Mouse (Mus musculus) spleen, adult 2 months (tissue): ENCODE measurements at regions not wholly inside any gene's neighbourhood (a gene's known extent, or its start where the extent isn't known, plus 50 kb on each side); places are given as distances from the start of the nearest gene placed in this dataset.

Source experiments
- DNase-seq, 2 experiments: peaks; one replicate each; pipeline versions ENCODE4 v3.0.0 to v3.0.0-alpha.2; 2012 to 2021; ENCODE audit warnings: low spot score in 2 of 2, low read depth in 1 of 2
- H3K27ac ChIP-seq: fragments of 200-500 bp; 2 replicates; pipeline ENCODE4 v1.5.1; 2012; ENCODE audit warnings: low read length, inconsistent platforms; ENCODE audit not compliant: insufficient read depth
- H3K27me3 ChIP-seq: fragments of 200-500 bp; 2 replicates; pipeline ENCODE4 v1.6.1; 2012; ENCODE audit warnings: mild to moderate bottlenecking, moderate library complexity, low read length, inconsistent platforms; ENCODE audit not compliant: control insufficient read depth, insufficient read depth
- H3K36me3 ChIP-seq: fragments of 200-500 bp; 2 replicates; pipeline ENCODE4 v1.6.1; 2012; ENCODE audit warnings: mild to moderate bottlenecking, low read length, inconsistent platforms; ENCODE audit not compliant: control insufficient read depth, insufficient read depth
- H3K4me1 ChIP-seq: fragments of 200-500 bp; 2 replicates; pipeline ENCODE4 v1.6.1; 2011; ENCODE audit warnings: inconsistent platforms; ENCODE audit not compliant: control insufficient read depth, insufficient read depth, insufficient read length
- H3K4me3 ChIP-seq: fragments of 200-500 bp; 2 replicates; pipeline ENCODE4 v1.5.1; 2011; ENCODE audit warnings: mild to moderate bottlenecking, inconsistent platforms; ENCODE audit not compliant: insufficient read depth, insufficient read length; ENCODE audit errors: extremely low read depth
- CTCF ChIP-seq: fragments of 200-500 bp; IDR thresholded peaks from 2 replicates; pipeline ENCODE4 v1.5.1; 2011; ENCODE audit warnings: mild to moderate bottlenecking, inconsistent platforms; ENCODE audit not compliant: insufficient read depth, insufficient read length, insufficient replicate concordance; ENCODE audit errors: extremely low read depth
- POLR2A ChIP-seq: fragments of 200-500 bp; IDR thresholded peaks from 2 replicates; pipeline ENCODE4 v1.6.1; 2011; ENCODE audit warnings: low read depth, low read length, inconsistent platforms
- WGBS: fragments of 180-500 bp; shearing (Covaris S2); methylation state at CpG from one replicate; pipeline ENCODE4 v1.1.7; 2018; 5-methylcytosine and 5-hydroxymethylcytosine counted together

DNA sequence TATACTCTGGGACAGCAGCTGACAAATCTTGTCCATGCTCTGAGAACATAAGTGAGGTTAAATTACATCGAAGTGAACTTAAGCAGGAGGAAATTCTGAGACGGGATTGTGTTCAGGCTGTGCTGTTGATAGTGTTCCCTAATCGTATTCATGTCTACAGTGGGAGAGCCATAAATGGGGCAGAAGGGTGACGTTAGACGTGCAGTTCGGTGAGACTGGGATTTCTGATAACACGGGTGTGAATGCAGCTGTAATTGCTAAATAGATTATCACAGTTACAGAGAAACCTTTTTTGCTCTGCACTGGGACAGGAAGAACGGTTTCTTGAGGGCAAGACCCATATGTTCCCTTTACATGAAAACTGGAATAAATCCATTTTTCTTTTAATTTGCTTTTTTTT is 88.9 kb downstream of the Gm13691 start:
- DNase-seq, result no peak
- 82% methylated on average over 8 of the region's 8 CpGs for WGBS
- TF ChIP-seq CTCF (no peak), POLR2A (no peak)
- Histone ChIP-seq H3K4me1 (no peaks in the 10 kb centered on the region), H3K36me3 (no peaks in the 10 kb centered on the region), H3K27me3 (no peaks in the 10 kb centered on the region), H3K27ac (no peak overlapping the region), H3K4me3 (no peak overlapping the region)

DNA sequence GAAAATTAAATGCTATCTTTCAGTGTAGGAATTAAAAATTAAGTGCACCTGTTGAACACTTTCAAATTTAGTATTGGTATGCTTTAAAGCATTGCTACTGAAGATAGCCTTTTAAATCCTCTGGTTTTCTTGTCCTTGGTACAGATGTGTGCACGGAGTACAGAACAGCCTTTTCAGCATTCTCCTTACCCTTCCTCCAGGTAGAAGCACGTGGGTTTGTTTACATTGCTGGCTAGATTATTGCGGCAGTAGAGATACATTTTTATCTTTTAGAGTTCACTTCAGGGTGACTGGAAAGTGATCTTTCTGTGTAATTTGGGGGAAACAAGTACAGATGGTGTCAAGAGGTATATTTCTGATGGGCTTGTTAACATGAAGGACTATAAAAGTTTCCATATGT is 89.9 kb downstream of the Gm13691 start:
- Histone ChIP-seq H3K4me3 (no peak overlapping the region), H3K27me3 (no peaks in the 10 kb centered on the region), H3K36me3 (no peaks in the 10 kb centered on the region), H3K4me1 (no peaks in the 10 kb centered on the region), H3K27ac (no peak overlapping the region)
- TF ChIP-seq CTCF, result no peak
- no peak for TF ChIP-seq POLR2A
- DNase-seq, result no peak
- WGBS, result 86% methylated on average over 3 of the region's 3 CpGs

DNA sequence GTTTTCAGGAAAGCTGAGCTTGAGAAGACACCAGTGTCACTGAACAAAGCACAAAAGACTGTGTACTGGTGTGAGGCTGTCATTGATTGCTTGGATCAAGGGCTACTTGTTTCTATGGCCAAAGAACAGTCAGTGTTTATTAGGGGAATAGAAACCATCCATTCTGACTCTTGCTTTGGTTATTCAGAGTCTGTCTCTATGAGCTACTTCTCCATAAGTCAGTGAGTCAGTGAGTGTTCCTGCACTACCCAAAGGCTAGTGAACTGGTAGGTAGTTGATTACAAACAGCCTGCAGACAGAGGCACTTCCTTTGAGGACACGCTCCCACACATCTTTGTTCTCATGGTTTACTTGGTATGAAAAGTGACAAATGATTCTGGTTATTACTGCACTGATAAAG is 104.4 kb downstream of the Gm13691 start:
- no peaks in the 10 kb centered on the region for H3K27me3 ChIP-seq
- DNase-seq, result no peak
- WGBS, result 85% methylated on average over 1 of the region's 1 CpGs
- H3K36me3 ChIP-seq, result no peaks in the 10 kb centered on the region
- no peak overlapping the region for H3K4me3 ChIP-seq
- no peaks in the 10 kb centered on the region for H3K4me1 ChIP-seq
- no peak overlapping the region for H3K27ac ChIP-seq
- TF ChIP-seq CTCF (no peak), POLR2A (no peak)

DNA sequence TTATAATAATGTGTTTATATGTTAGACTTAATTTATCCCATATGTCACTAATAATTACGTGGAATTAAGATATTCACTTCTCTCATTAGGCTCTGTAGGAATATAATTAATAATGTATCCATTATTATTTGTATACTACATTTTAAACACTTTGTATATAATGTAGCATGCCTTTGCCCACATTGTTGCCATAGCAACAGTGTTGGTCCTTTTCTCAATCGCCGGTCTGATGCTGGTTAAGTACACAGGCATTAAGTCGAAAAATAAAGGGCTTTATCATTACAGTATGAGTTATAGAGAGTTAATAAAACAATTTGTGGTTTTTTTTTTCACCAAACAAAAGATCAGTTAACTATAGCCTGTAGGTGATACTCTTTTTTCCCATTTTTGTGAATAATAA is 108.4 kb downstream of the Gm13691 start:
- Histone ChIP-seq H3K27me3 (no peaks in the 10 kb centered on the region), H3K4me3 (no peak overlapping the region), H3K4me1 (no peaks in the 10 kb centered on the region), H3K36me3 (no peaks in the 10 kb centered on the region), H3K27ac (no peak overlapping the region)
- DNase-seq, result no peak
- TF ChIP-seq POLR2A (no peak), CTCF (no peak)
- WGBS, result 91% methylated on average over 4 of the region's 4 CpGs

DNA sequence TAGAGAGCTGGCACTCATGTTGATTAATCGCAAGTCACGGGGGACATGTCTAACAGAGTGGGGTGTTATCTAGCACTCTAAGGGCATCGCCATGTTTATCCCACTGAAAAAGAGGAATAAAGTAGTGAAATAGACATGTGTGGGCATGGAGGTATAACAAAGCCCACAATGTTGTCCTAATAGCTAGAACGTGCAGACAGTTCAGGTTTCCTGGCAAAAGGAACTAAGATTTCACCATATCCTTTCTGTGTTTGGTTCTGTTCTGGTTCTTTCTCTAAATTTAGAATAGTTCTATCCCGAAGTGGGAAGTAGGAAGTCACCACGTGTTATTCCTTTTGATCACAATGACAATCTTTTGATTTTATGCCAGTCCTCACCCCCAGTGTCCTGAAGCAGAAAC is 123.2 kb downstream of the Gm13691 start:
- Histone ChIP-seq H3K4me3 (no peak overlapping the region), H3K27ac (no peak overlapping the region), H3K27me3 (no peaks in the 10 kb centered on the region), H3K4me1 (no peaks in the 10 kb centered on the region), H3K36me3 (no peaks in the 10 kb centered on the region)
- no peak for TF ChIP-seq CTCF
- TF ChIP-seq POLR2A, result no peak
- no peak for DNase-seq
- WGBS, result 39% methylated on average over 6 of the region's 6 CpGs

DNA sequence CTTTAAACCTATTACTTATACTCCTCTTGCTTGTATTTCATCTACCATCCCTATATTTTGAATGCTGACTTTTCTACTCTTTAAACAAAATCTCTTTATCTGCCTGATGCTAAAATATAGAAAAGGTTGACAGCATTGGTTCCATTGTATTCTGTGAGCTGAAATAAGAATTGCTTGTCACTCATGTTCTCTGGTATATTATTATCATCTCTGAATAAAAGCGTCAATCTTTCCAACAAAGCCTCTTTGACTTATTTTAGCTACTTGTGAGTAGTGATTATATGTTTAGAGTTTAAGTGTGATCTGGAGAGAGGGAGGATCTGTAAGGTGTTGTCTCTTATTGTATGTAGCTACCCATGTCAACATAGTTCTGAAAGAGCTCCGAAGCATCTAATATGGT is 129.5 kb downstream of the Gm13691 start:
- no peak for DNase-seq
- H3K4me1 ChIP-seq, result no peaks in the 10 kb centered on the region
- TF ChIP-seq POLR2A (no peak), CTCF (no peak)
- no peaks in the 10 kb centered on the region for H3K27me3 ChIP-seq
- H3K36me3 ChIP-seq, result no peaks in the 10 kb centered on the region
- no peak overlapping the region for H3K27ac ChIP-seq
- H3K4me3 ChIP-seq, result no peak overlapping the region
- WGBS, result 96% methylated on average over 2 of the region's 2 CpGs

DNA sequence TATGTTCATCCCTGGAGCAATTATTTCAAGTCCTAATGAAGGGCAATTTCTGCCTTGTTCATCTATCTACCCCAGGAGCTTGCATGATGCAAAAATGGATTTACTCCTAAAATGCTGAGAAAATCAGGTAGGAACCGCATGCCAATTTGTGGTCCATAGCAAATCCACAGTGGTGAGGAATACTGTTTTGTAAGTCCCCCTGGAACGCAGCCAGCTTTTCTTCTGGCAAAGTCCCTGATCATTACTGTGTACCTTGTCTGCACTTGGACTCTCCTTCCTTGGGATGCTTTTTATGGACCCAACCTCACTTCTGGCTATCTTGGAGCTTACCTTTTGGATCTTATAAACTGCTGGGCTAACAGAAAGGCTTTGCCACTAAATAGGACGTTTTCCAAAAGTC is 137.2 kb downstream of the Gm13691 start:
- no peak overlapping the region for H3K4me3 ChIP-seq
- H3K4me1 ChIP-seq, result no peaks in the 10 kb centered on the region
- H3K27me3 ChIP-seq, result no peaks in the 10 kb centered on the region
- TF ChIP-seq CTCF (no peak), POLR2A (no peak)
- H3K36me3 ChIP-seq, result no peaks in the 10 kb centered on the region
- WGBS, result 86% methylated on average over 3 of the region's 3 CpGs
- DNase-seq, result no peak
- no peak overlapping the region for H3K27ac ChIP-seq
